Mouse (Mus musculus) megakaryocyte, embryonic 14.5 days (primary cell): ENCODE measurements at regions not wholly inside any gene's neighbourhood (a gene's known extent, or its start where the extent isn't known, plus 50 kb on each side); places are given as distances from the start of the nearest gene placed in this dataset.

Experiments used
- FLI1 ChIP-seq: IDR thresholded peaks from 2 replicates; pipeline ENCODE4 v1.6.1; 2012; ENCODE audit warnings: low read length, inconsistent platforms, mixed read lengths
- GATA1 ChIP-seq: IDR thresholded peaks from 3 replicates; pipeline ENCODE4 v1.6.1; 2012; ENCODE audit warnings: mixed read lengths, low read length, inconsistent platforms, borderline replicate concordance

GRCm38 (mm10) chr2:179086915-179087314 lies 355.3 kb upstream of the Cdh4 start:
- TF ChIP-seq GATA1 = no peak
- no peak for TF ChIP-seq FLI1
